Mouse (Mus musculus) embryo, embryonic 10 days (tissue): ENCODE measurements at regions not wholly inside any gene's neighbourhood (a gene's known extent, or its start where the extent isn't known, plus 50 kb on each side); places are given as distances from the start of the nearest gene placed in this dataset.

Source experiments
- DNase-seq: peaks from one replicate; pipeline ENCODE4 v3.0.0-alpha.2; 2015; ENCODE audit warnings: low spot score

DNA sequence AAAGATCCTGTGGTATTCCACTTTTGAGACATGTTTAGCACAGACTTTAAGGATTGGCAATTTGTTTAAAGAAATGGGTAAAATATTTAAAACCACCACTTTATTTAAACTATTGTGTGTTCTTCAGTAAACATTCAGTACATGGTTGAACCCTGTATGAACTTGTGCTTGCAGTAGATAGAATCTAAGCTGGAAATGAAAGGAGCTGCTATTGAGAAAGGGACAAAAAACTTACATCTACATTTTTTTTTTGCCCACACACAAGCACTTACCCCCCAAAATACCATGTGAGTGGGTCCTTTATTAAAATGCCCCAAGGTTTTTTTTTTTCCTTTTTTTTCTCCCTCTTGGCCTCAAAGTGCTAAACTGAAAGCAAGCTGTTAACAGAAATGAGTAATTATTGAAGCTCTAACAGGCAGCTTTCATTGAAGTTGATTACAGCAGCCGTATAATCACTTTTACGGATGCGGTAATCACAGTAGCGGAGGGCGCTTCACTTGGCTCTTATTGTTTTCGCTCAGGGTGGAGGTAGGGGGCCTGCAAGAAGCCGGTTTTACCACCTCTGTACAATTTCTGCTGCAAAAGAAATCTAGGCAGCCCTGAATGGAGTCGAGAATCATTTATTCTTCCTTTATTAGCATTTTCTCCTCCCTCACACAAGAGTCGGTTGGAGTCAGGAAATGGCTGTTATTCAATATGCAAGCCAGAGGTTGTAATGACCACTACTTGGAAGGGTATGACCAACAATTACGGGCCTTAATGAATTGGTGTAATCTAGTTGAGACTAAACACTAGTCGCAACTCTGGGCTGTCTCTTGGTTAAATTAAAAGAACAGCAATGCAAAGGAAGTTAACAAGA is 257.7 kb downstream of the Lmo4 start:
- DNase-seq: peak; percentile 14

DNA sequence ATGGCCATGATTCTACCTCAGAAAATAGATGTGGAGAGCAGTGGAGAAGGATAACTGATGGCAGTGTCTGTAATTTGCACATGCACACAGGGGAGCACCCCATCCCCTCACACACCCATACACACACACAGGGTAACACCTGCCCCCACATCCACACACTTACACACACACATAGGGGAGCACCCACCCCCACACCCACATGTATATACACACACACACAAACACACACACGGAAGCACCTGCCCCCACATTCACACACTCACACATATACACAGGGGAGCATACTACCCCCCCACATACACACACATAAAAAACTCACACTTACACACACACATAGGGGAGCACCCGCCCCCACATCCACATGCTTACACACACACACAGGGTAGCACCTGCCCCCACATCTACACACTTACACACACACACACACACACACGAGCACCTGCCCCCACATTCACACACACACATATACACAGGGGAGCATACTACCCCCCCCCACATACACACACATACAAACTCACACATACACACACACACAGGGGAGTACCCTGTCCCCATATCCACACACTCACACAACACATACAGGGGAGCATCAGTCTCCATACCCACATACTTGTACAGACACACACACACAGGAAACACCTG is 265.8 kb downstream of the Lmo4 start:
- no peak for DNase-seq

DNA sequence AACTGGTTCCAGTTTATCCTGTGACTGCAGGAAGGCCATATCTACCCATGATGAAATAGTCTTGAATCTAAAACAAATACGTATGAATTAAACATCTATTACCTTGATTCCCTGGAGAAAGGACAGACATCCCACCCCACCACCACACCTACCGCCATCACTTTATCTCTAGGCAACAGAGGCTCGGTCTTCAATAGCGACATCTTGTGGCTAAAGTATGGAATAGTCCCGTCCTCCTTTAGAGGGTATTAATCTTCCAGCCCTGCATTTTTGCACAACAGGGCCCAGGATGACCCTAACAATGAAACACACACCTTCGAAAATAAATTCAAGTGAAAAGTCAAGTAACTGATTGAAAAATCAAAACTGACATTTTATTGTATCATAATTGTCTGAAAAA is 279.7 kb downstream of the Lmo4 start:
- DNase-seq: peak; percentile 45

DNA sequence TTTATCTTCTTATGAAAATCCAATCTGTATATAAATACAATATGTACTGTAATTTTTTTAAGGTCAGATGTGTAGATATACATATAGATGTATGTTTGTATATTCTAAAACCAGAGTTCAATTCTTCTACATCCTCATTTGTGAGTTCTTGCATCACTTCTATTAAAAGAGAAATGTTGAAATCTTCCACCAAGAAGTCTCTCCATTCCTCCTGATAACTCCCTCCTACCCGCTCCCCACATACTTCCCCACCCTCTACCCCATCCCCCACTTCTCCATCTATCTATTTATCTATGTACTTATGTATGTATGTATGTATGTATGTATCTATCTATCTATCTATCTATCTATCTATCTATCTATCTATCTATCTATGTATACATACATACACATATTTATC is 285.3 kb downstream of the Lmo4 start:
- no peak for DNase-seq

DNA sequence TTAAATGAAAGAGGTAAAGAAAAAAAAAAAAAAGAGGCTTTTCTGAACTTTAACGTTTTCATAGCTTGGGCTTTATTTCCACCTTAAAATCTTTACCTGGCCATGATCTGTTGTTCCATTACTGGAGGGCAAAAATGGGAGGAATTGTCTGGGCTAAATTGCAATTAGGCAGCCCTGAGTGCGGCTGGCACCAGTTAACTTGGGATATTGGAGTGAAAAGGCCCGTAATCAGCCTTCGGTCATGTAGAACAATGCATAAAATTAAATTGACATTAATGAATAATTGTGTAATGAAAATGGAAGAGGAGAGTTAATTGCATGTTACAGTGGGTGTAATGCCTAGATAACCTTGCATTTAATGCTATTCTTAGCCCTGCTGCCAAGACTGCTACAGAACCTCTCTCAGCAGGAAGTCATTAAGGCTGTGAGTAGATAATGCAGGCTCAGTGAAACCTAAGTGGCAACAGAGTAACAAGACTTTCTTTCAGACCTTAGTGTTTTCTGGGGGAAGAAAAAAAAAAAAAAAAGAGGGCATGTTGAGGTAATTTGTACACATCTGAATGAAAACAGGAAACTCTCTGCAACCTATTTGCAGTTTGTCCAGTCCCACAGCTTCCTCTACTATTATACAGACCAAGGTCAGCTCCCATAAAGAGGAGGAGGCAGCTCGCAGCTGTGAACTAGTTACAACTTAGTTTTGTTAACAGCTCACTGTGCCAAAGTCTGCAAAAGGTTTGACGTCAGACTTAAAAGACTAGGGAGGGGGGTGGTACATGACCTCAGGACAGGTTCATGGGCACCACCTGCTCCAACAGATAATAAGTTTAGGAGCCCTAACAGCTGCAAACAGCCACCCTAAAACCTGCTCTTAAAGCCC is 290.4 kb downstream of the Lmo4 start:
- DNase-seq: peak; percentile 59

DNA sequence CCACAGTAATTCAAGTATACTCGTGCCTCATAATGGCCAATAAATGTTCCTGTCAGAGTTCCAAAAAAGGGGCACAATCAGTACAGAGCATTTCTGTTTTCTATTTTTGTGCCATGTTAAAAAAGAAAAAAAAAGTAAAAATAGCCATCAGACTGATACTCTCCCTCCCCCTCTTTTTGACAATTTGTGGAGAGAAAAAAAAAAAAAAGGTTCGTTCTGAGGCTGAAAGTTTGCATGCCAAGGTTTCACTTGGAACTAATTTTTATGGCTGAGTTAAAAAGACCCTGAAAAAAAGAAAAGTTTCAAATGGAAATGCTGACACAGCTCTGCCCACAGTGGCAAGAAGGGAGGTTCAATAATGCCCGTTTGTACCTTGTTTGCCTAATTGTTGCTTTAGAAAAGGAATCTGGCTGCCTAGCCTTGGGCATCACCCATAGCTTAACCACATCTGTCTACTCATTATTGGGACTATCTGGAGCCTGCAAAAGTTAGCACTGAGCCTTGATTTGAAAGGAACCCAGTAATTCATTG is 291.9 kb downstream of the Lmo4 start:
- no peak for DNase-seq

DNA sequence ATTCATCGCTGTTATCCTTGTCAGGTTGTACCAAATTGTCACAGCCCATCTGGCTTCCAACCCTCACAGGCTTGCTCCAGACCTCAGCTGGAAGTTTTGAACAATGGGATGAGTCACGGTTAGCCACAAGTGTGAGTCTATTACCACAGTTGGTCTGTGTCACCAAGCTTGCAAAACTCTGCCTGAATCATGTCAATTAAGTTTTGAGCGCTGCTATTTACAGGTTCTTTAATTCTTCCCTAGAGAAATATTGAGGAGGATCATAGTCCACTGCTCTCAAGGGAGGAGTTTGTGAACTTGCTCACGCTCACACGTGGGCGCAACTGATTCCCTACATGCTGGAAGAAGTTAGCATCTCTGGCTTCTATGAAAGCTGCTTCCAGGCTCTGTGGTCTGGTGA is 292.6 kb downstream of the Lmo4 start:
- DNase-seq: no peak

DNA sequence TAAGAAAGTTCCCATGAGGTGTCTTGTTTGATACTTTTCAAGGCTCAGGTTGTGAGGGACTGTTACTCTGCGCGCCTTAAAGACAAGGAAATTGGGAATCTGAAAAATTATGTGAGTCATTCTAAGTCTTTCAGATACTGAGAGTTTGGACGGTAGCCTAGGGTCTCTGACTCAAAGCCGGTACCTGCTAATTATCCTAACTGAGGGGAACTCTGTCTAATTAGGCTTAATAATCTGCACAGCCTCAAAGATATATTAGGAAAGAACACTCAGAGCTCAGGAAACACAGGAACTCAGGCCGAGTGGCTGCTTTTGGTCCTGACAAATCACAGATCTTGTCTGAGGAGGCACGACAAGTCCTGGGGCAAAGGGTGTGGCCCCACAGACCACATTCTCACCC is 295.7 kb downstream of the Lmo4 start:
- no peak for DNase-seq

DNA sequence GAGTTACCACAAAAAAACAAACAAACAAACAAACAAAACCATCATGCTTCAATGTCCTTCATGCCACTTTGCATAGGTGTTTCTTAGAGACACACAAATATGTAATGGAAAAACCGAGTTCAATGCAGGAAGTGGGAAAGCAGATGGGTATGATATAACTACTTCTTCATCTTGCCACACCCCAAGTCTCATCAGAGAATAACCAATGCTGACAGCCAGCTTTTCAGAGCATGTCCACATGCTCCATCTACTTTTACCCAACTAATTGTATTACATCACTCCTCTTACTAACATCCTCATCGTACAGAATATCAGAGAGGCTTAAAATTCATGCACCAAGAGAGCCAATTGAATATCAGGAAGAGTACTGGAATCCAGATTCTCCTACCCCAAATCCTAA is 301.6 kb downstream of the Lmo4 start:
- no peak for DNase-seq

DNA sequence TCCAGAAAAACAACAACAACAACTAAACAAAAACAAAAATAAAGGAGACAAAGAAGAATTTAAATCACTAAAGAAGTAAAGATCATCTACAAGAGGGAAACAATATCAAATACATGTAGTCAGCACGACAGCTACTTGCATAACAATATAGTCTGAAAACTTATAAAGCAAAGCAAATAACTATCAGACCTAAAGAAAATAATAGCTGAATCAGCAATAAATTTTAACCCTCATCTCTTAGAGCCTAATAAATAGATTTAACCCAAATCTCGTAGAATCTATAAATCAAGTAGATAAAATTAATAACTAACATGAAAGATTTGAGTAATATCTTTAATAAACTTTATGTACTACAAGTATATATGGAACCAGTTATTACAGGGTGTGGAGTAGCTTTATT is 324.2 kb downstream of the Lmo4 start:
- no peak for DNase-seq

DNA sequence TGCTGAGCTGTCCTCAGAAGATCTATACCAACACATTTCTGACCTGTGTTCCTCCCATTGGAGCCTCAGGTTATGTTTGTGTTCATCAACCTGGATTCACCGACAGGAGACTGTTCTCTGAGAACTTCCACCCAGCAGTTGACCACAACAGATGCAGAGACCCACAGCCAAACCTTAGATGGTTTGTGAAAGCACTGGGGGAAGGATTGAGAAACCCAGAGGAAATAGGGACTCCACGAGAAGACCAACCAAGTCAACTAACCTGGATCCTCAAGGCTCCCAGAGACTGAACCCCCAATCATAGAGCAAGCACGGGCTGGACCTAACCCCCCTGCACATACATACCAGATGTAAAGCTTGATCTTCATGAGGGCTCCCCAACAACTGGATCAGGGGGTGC is 331.1 kb downstream of the Lmo4 start:
- no peak for DNase-seq

DNA sequence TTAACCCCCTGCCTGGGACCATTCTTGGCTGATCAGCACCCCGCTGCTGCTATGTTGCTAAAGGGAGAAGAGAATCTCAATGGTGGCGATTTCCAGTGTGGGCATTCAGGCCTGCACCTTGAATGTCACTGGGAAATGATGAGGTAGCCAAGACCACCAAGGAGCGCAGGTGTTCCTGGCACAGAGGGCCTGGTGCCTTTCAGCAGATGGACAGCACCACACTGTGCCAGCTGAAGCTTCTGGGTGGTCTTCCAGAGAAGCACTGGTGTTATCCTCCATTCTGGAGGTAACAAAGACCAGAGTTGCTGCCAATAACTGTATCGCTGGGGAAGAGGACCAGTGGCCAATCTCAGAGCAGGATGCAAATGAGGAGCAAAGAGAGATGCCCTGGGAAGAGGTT is 338.5 kb downstream of the Lmo4 start:
- peak; percentile 60 for DNase-seq

DNA sequence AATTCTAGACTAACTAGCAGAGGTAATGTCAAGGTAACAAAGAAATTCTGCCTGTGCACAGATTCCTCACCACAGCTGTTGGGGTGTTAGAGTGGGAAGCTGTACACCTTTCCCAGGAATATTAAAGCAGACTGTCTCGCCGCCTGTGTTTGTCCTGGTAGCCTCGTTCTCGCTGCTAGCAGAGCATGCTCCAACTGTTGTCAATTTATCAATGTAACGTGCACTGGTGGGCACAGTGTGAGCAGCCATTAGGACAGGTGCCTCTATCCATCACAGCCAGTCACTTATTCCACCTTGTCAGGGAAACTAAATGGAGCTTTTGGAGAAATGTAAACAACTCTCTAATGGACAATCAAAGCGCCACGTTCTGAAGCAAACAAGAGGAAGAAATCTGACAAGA is 339.4 kb downstream of the Lmo4 start:
- DNase-seq: peak; percentile 31

DNA sequence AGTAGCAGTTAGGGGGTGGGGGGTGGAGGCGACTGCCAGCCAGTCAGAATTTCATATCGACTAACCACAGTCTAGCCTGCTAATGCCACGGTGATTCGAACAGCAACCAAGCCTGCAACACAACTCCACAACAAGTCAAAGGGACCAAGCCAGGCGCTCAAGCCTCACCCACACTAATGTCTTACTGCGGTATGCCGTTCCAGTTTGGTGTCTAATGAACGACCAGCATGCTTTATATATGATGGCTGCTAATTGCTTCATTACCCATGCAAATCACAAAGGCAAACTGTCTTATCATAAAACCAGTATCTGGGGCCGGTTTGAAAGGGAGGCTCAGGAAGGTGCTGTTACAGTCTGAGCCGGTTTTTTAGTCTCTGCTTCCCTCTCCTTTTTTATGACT is 340.5 kb downstream of the Lmo4 start:
- DNase-seq: no peak

DNA sequence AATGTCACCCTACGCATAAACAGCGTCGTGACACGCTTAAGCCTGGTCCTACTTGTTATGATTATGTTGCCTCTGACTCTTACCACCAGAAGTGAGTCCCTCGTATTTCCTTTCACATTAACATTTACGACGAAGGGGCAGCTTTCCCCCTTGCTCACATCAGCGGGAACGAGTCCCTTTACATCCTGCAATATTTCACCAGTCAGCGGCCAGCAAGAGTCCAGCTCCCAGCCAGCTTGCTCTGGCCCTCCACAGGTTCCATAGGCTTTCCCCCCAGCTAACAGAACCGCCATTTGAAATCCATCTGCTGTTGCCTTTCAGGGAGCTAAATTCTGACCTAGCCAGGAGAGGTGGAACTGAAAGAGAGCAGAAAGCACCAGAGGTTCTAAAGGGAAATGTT is 342.5 kb downstream of the Lmo4 start:
- DNase-seq: peak; percentile 10

DNA sequence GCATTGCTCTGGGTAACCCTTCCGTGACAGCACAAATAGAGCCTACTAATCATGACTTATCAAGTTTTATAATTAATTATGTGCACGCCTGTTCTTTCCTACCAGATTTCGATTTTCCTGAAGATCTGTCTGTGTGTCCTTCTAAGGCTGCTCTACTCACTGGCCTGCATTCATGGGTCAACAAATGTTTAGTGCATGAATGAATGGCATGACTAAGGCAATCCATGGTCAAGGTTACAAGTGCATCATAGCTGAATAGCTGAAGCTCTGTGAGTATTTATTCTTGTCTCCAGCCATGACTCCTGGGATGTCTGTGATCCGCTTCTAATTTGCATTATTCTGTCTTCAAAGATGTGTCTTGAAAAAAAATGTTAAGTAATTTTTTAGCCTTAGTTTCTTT is 343.2 kb downstream of the Lmo4 start:
- no peak for DNase-seq

DNA sequence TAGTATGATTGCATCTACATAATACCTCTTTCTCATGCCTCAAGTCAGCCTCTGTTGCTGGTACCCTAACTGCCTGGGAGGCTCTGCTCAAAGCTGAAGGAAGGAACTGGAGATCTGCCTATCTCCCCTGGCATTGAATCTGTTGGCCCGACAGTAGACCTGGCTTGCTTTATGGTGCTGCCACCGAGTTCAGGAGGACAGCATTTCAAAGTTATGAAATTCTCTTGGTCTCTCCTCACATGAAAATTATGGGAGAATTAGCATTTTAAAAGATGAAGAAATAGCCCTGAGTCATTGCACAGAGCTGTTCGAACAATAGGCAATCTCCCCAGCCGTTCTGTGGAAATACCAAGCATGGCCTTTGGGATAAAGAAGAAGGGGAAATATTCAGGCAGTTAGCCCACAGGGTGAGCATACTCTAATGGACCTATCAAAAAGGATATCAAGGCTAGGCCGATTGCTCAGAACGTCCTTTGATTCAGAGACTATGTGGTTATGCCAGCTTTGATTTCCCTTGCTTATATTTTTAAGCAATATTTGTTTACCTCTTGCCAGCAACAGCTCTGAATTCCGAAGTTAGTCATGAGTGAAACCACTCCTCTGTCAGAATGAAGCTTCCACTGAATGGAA is 369.3 kb downstream of the Lmo4 start:
- no peak for DNase-seq

DNA sequence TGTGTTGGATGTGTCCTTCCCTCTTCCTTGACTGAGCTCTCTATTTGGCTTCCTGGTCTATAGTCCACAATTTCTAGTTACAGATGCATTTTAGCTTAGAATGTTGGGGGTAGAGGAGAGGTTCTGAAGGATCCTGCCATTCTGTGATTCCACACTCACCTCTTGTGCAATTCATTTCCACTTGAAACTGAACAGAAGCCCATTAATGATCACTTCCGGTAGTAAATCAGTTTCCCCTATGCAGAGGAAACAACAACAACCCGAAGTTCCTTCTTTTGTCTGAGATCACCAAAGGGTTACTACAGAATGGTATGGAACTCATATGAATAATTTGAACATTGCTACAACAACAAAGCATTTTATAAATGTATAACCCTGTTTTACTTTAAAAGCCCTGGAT is 370.3 kb downstream of the Lmo4 start:
- DNase-seq: no peak

DNA sequence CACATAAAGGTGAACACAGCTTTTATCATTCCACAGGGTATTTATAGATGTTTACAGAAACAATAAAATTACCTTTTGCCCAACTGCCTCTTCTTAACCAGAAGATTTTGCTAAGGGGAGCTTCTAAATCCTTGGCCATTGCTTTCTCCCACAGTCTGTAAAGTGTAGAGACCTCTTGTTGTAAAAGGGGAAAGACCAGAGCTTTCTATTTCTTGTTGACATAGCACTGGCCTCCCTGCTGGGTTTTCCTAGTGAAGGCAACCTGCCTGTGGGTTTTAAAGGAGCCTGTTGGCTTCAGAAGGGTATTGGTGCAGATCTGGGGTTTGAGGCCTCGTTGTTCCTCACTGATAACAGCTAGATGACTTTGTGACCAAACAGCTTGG is 381.6 kb downstream of the Lmo4 start:
- DNase-seq: no peak

DNA sequence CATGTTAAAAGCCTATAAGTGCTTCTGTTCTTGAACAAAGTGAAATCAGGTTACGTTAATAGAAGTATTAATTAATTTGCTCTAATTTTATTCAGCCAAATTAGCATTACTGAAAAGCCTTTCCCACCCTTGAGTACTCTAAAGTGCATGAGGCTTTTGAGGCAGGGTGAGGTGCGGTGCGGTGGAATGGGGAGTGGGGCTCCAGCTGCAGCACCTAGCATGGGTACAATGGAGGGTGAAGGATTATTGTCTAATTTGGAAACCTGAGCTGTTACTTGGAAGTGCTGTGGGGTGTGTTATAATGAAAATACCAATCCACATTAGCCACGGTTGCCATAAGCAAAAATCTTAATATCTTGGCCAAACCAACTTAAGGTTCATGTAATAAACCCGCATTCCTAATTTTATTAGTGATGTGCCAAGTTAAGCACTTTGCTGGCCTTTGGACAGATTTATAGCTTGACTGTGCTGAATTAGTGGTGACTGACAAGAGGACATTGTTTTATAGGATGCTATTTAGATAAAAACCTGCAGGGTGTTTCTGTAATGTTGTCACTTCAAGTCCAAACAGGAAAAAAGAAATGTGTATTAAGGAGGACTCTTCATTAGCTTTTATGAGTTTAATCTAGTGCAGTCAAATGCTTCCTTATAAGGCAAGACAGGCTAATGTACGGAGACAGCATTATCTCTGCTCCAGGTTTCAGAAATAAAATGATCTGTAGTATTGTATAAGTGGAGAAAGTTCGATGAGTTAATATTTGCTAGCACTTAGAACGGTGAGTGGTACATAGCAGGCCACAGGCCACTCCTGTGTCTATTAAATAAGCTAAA is 382.2 kb downstream of the Lmo4 start:
- no peak for DNase-seq

DNA sequence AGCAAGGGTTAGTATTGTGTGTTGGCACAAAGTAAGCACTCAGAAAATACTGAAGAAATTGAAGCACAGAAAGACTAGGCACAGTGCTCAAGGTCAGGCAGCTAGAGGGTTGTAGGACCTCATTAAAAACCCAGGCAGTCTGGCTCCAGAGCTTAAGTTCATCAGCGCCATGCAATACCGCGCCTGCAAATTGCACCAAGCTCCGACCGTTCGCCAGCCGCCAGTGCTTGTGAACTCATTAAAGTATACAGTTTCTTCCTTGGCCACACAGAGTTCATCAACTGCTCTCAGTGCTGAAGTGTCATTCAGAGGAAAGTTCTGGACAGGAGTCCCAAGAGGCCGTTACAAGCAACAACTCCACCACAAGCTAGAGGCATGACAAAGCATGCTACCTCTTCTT is 397.5 kb downstream of the Lmo4 start:
- DNase-seq: peak; percentile 14
